Mouse (Mus musculus): ENCODE data around the gene Pon1. TPM values are rescaled to one million over a fixed set of nuclear protein-coding genes. Genes with fewer than 3 reads are reported as not detected.

Pon1 gene
- polyA plus RNA-seq, 1 experiment from 2014 or later = not detected

DNA sequence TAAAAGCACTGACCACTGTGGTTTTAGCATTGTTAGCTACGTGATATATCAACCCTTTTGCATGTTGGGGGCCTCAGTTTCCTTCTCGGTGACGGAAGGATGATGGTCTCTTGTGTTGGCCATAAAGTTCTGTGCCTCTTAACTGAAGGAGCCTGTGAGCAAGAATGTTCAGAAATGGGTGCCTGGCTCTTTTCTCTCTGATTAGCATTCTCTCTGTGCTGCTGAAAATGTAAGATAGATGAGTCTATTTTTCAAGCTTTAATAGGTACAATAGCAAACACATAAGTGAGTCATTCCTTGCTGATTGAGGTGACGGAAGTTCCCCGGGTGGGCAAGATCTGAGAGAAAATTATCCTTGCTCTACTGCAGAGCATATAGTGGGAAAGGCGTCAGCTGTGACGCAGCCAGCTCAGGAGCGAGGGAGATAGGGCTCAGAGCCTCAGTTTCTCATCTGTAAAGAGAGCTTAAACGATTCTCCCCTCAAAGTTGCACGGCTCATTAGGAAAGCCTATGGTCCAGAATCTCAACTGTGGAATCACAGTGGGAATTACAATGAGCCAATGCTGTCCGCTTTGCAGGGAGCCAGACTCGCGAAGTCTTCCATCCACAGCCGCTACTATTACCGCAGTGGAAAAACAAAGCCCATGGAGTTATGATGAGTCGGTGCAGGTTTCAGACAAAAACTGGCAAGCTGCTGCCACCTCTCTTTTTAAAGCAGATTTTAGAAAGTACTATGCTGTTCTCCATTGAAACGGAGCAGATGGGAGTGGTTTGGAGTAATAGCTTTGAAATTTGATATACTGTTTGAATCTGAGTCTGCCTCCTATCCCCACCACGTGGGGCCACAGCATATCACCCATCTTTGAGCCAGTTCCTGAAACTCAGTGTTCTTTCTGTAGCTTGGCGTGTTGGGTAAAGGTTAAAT lies 15.5 kb downstream of the Pon1 start:
- Histone ChIP-seq H3K27ac (peak overlapping the region; percentile 53), H3K4me3 (replicated peaks) (0 out of 2 replicates have a peak overlapping the region, but pooled peaks have one; percentile 7), H3K4me1 (replicated peaks) (peaks cover 22% of the 10 kb centered on the region), H3K4me2 (peak overlapping the region; percentile 49), H3K36me3 (no peaks in the 10 kb centered on the region), H3K9ac (replicated peaks) (no peak overlapping the region; the same call in 1 of the 2 replicates), H3K27me3 (no peaks in the 10 kb centered on the region), H3K9me3 (no peaks in the 10 kb centered on the region)
- WGBS = 47% methylated on average over 19 of the region's 19 CpGs
- peak; percentile 43; the same call in 1 of the 2 replicates for ATAC-seq (ENCODE audit: insufficient number of reproducible peaks, insufficient read depth, low FRiP score, low TSS enrichment, low read depth)

DNA sequence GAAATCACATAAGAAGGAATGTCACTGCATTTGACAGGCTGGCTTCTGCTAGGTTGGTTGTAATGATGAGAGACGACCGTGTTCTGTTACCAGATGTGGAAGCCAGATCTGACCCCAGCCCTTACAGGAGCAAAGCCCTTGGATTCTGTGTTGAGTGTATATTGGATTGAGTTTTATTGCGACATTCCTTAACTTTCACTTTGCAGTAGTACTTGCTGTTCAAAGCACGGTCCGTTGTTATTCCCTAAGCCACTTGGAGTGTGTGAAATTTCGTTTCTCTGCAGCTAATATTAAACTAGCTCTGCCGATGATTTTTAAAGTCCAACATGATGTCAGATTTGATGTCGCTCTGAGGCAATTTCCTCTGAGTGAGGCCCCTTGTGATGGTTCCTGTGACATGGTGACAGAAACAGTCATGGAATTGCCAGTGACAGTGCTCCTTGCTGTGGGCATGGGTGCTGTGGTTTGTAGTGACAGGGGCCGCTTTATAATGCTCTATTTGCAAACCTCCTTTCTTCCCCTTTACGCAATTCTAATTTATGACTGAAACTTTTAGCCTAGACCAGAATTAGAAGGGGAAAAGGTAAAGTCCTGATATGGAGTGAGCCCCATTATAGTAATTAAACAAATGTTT lies 19.4 kb downstream of the Pon1 start:
- Histone ChIP-seq H3K9me3 (no peaks in the 10 kb centered on the region), H3K27me3 (no peaks in the 10 kb centered on the region), H3K4me3 (replicated peaks) (no peak overlapping the region), H3K9ac (replicated peaks) (no peak overlapping the region), H3K4me1 (replicated peaks) (peaks cover 15% of the 10 kb centered on the region), H3K27ac (no peak overlapping the region), H3K4me2 (no peak overlapping the region), H3K36me3 (no peaks in the 10 kb centered on the region)
- ATAC-seq (ENCODE audit: insufficient number of reproducible peaks, insufficient read depth, low FRiP score, low TSS enrichment, low read depth) = no peak
- WGBS = 66% methylated on average over 10 of the region's 10 CpGs

GRCm38 (mm10) chr6:5172571-5172970 lies 21.2 kb downstream of the Pon1 start:
- Histone ChIP-seq H3K27me3 (no peaks in the 10 kb centered on the region), H3K4me2 (no peak overlapping the region), H3K4me3 (replicated peaks) (no peak overlapping the region), H3K4me1 (replicated peaks) (no peaks in the 10 kb centered on the region; the same call in 1 of the 2 replicates), H3K9me3 (no peaks in the 10 kb centered on the region), H3K27ac (no peak overlapping the region), H3K36me3 (no peaks in the 10 kb centered on the region), H3K9ac (replicated peaks) (no peak overlapping the region)
- ATAC-seq (ENCODE audit: insufficient number of reproducible peaks, insufficient read depth, low FRiP score, low TSS enrichment, low read depth) = no peak
- 80% methylated on average over 9 of the region's 9 CpGs for WGBS

GRCm38 (mm10) chr6:5171418-5171817 lies 22.3 kb downstream of the Pon1 start:
- Histone ChIP-seq H3K36me3 (no peaks in the 10 kb centered on the region), H3K4me2 (no peak overlapping the region), H3K4me1 (replicated peaks) (no peaks in the 10 kb centered on the region; the same call in 1 of the 2 replicates), H3K27ac (no peak overlapping the region), H3K9me3 (no peaks in the 10 kb centered on the region), H3K9ac (replicated peaks) (no peak overlapping the region), H3K27me3 (no peaks in the 10 kb centered on the region), H3K4me3 (replicated peaks) (no peak overlapping the region)
- no peak for ATAC-seq (ENCODE audit: insufficient number of reproducible peaks, insufficient read depth, low FRiP score, low TSS enrichment, low read depth)
- 75% methylated on average over 4 of the region's 4 CpGs for WGBS

GRCm38 (mm10) chr6:5168158-5168557 lies 25.6 kb downstream of the Pon1 start:
- Histone ChIP-seq H3K36me3 (no peaks in the 10 kb centered on the region), H3K4me2 (no peak overlapping the region), H3K9ac (replicated peaks) (no peak overlapping the region), H3K27me3 (no peaks in the 10 kb centered on the region), H3K4me1 (replicated peaks) (0 out of 2 replicates have a peak, but pooled peaks cover 3% of the 10 kb centered on the region), H3K9me3 (no peaks in the 10 kb centered on the region), H3K4me3 (replicated peaks) (no peak overlapping the region), H3K27ac (no peak overlapping the region)
- WGBS = 91% methylated on average over 9 of the region's 9 CpGs
- ATAC-seq (ENCODE audit: insufficient number of reproducible peaks, insufficient read depth, low FRiP score, low TSS enrichment, low read depth) = no peak

GRCm38 (mm10) chr6:5167051-5167677 lies 26.6 kb downstream of the Pon1 start:
- Histone ChIP-seq H3K4me3 (replicated peaks) (no peak overlapping the region), H3K4me2 (no peak overlapping the region), H3K36me3 (no peaks in the 10 kb centered on the region), H3K27me3 (no peaks in the 10 kb centered on the region), H3K9ac (replicated peaks) (no peak overlapping the region), H3K27ac (no peak overlapping the region), H3K9me3 (no peaks in the 10 kb centered on the region), H3K4me1 (replicated peaks) (0 out of 2 replicates have a peak, but pooled peaks cover 3% of the 10 kb centered on the region)
- ATAC-seq (ENCODE audit: insufficient number of reproducible peaks, insufficient read depth, low FRiP score, low TSS enrichment, low read depth) = no peak
- 77% methylated on average over 14 of the region's 14 CpGs for WGBS

DNA sequence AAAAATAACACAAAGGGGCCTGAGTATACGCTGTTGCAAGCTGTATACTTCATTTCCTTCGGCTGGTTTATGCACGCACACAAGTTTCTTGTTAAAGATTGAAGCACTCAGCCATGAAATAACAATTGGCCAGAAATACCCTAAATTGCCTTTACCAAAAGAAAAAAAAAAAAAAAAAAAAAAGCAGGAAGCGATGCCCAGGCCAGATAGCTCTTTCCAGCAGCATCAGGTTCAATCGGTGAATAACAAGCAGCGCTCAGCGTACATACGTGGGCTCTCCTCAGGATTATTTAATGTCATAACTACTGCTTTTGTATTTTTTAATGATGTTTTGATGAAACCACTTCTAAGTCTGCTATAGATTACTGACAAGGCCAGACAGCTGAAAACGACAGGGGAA lies 28.9 kb downstream of the Pon1 start:
- no peaks in the 10 kb centered on the region for H3K27me3 ChIP-seq
- no peak overlapping the region for H3K4me3 ChIP-seq (replicated peaks)
- peaks cover 6% of the 10 kb centered on the region for H3K36me3 ChIP-seq
- no peak overlapping the region for H3K27ac ChIP-seq
- no peaks in the 10 kb centered on the region for H3K9me3 ChIP-seq
- 0 out of 2 replicates have a peak, but pooled peaks cover 3% of the 10 kb centered on the region for H3K4me1 ChIP-seq (replicated peaks)
- WGBS = 67% methylated on average over 9 of the region's 9 CpGs
- no peak overlapping the region for H3K9ac ChIP-seq (replicated peaks)
- ATAC-seq (ENCODE audit: insufficient number of reproducible peaks, insufficient read depth, low FRiP score, low TSS enrichment, low read depth) = no peak
- H3K4me2 ChIP-seq = no peak overlapping the region

DNA sequence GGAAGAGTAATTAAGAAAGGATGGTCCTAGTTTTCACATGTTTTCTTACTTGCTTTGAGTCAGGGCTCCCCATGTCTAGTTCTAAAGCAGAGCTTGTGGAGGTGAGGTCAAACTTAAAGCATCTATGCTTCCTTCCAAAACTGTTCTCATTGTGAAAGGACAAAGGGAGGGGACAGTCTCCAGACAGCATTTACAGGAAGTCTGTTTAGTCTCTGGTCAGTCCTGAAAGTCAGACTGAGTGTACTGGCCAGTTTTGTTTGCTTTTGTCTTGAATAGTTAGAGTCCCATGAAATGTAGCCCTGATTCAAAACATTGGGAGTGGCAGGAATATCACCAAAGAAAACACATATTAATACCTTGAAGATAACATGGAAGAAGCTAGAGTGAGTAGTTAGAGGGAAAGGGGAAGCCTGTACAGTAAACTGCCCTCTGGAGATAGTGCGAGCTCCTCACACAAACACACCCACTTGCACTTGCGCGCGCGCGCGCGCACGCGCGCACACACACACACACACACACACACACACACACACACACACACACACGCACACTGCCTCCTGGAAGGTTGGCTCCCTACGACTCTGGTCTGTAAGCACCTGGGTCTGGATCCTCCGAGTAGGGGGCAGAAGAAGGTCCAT lies 30.1 kb downstream of the Pon1 start:
- Histone ChIP-seq H3K27me3 (no peaks in the 10 kb centered on the region), H3K36me3 (peaks cover 18% of the 10 kb centered on the region), H3K9me3 (no peaks in the 10 kb centered on the region), H3K27ac (no peak overlapping the region), H3K9ac (replicated peaks) (no peak overlapping the region), H3K4me3 (replicated peaks) (no peak overlapping the region), H3K4me1 (replicated peaks) (0 out of 2 replicates have a peak, but pooled peaks cover 3% of the 10 kb centered on the region), H3K4me2 (no peak overlapping the region)
- ATAC-seq (ENCODE audit: insufficient number of reproducible peaks, insufficient read depth, low FRiP score, low TSS enrichment, low read depth) = no peak
- 95% methylated on average over 14 of the region's 14 CpGs for WGBS

DNA sequence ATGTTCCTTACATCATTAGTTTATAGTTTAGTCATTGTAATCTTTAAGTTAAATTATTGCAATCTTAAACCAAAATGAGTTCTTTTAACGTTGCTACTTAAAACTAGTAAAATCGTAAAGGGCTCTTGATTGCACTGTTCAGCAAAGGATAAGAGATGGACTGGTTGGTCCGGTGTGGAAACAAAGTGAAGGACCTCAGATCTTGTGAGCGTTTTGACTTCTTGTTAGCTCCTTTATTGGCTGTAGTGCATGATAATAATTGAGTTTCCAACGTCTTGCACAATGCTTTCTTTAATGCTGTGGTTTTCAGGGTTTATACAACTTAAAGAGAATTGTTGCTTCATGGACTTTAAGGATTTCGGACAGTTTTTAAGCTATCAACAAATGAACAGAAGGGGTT lies 31.7 kb downstream of the Pon1 start:
- Histone ChIP-seq H3K4me3 (replicated peaks) (no peak overlapping the region), H3K4me1 (replicated peaks) (0 out of 2 replicates have a peak, but pooled peaks cover 3% of the 10 kb centered on the region), H3K27ac (no peak overlapping the region), H3K9me3 (no peaks in the 10 kb centered on the region), H3K36me3 (peaks cover 26% of the 10 kb centered on the region), H3K27me3 (no peaks in the 10 kb centered on the region), H3K4me2 (no peak overlapping the region), H3K9ac (replicated peaks) (no peak overlapping the region)
- no peak for ATAC-seq (ENCODE audit: insufficient number of reproducible peaks, insufficient read depth, low FRiP score, low TSS enrichment, low read depth)
- WGBS = 62% methylated on average over 6 of the region's 6 CpGs

GRCm38 (mm10) chr6:5159385-5159791 lies 34.4 kb downstream of the Pon1 start:
- 86% methylated on average over 7 of the region's 7 CpGs for whole genome bisulfite sequencing
- no peak overlapping the region for H3K27ac ChIP-seq
- no peak overlapping the region for H3K9ac ChIP-seq (replicated peaks)
- H3K27me3 ChIP-seq = no peaks in the 10 kb centered on the region
- H3K36me3 ChIP-seq = peaks cover 37% of the 10 kb centered on the region
- H3K4me1 ChIP-seq (replicated peaks) = no peaks in the 10 kb centered on the region
- ATAC-seq (ENCODE audit: insufficient number of reproducible peaks, insufficient read depth, low FRiP score, low TSS enrichment, low read depth) = no peak
- H3K4me3 ChIP-seq (replicated peaks) = no peak overlapping the region
- no peaks in the 10 kb centered on the region for H3K9me3 ChIP-seq
- no peak overlapping the region for H3K4me2 ChIP-seq
